Mouse (Mus musculus) retina, embryonic 14.5 days (tissue): ENCODE results near the gene Wdr91.

Experiments used
- DNase-seq: peaks from one replicate; pipeline ENCODE4 v3.0.0-alpha.2; 2015; ENCODE audit warnings: low spot score

The Wdr91 gene

DNA sequence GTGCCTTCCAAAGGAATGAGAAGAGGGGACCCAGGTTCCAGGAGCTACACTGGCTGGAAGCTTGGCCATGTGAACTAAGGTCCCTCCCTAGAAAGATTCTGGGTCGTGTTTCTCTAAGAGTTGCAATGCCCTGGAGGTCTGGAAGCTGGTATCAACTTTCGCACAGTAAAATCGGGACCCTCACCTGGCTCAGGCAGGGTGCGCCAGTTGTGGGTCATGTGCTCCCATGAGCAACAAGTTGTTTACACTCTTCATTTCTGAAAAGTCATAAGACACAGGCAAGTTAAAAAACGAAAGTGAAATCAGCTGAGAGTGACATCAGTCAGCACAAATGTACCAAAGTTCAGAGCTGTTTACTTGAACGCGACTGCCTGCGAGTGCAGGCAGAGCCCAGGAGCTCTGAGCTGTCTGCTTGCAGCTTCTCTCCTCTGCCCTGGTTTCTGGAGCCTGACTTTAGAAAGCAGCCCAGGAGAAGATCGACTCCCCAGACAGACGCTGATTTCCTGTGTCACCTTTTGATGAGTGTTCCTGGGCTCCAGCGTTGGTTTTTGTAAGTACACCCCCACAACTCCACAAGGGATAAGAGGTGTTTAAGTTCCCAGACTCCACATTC, 47.8 kb downstream of the Wdr91 start, which contains the start of gene Tmem140:
Tmem140 (plus strand) TSS at position 356 of the 613 bp plus-strand sequence.
- DNase-seq, result no peak

DNA sequence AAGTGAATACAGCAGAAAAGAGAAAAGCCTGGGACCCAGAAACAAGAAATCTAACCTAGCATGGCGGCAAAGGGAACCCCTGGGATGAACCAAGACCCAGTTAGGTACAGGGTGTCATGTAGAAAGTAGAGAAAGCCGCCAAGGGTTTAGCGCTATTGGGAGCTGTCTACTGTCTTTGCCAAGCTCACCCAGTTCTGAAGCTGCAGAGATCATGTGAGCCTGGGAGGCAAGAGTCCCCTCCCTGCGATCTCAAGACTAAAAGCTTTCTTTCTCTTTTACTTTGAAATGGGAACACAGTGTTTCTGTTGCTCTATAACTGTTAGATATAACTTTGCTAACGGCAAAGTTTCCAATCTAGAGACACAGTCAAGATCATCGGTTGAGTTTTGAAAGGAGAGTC, 48.3 kb downstream of the Wdr91 start:
- no peak for DNase-seq

- DNase-seq, result no peak
Observed at GRCm38 (mm10) chr6:34861546-34862053, 49.1 kb downstream of the Wdr91 start.

GRCm38 (mm10) chr6:34832352-34832751, 78.3 kb downstream of the Wdr91 start:
- DNase-seq, result no peak
